Mouse (Mus musculus): Measurements from ENCODE around the gene Atxn1l.

- peak; percentile 2; the same call in 1 of the 2 replicates for TF ChIP-seq CTCF (IDR thresholded peaks at IDR 0.05; ENCODE audit: borderline replicate concordance, insufficient read depth, low read depth, low read length)
- TF ChIP-seq POLR2A (IDR thresholded peaks at IDR 0.05; ENCODE audit: borderline replicate concordance, insufficient read depth, low read length): no peak
Measured at GRCm38 (mm10) chr8:109691769-109692168, 45.8 kb downstream of the Atxn1l start.

All from cerebellum, adult 2 months (tissue).